In the genomic region with DNA sequence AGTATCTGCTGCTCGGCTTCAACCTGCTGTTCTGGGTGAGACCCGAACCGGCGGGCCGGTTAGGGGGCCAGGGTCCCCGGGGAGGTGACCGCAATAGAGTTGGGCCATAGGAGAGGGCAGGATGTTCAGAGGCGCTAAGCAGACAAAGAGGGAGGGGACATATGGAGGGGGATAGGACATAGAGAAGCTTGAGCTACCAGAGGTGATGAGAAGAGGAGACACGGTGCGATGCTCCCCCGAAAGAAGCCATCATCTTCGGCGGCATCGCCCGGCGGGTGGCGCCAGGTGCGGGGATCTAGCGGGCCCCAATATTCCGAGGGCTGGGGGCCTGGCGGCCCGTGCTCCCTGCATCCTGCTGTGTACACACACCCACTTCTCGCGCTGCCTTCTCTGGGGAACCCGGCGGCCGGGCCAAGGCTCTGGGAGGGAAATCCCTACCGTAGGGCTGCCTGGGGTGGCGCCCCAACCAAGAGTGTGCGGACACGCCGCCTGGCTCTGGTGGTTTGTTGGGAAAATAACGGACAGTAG, we compare ENCODE assay signal across 9 mouse cellular contexts. TPM values are rescaled to one million over a fixed set of nuclear protein-coding genes. Genes with fewer than 3 reads are reported as not detected.
DNase-seq lines count a peak whose midpoint lies in the region; ATAC-seq and TF ChIP-seq lines count a peak whose summit lies in the region.
"Had no signal": no experiment of that assay in that cellular context is flagged by ENCODE, and none has a peak within 500 bp of the region (broad histone marks: within the 10 kb centered on the region; RNA-seq: fewer than 3 reads in every experiment).

No protein-coding gene starts in this region.

- peak; percentile 54 for DNase-seq in right cerebral cortex, postnatal 4 days
- DNase-seq in right cerebral cortex, postnatal 36 days (ENCODE audit: low spot score in 2 of 2): no peak
- peak; percentile 61 for DNase-seq in brain, embryonic 14.5 days (ENCODE audit: low read depth)
- DNase-seq in forebrain, postnatal 0 days: peak; percentile 57
- no peak for DNase-seq in c-Kit-positive CD71-positive TER-119-positive erythroid progenitor cells, embryonic 14.5 days (ENCODE audit: low spot score)

- peak overlapping the region; percentile 76 for H3K4me3 ChIP-seq in forebrain, postnatal 0 days (ENCODE audit: low read depth, low read length)
- peak overlapping the region; percentile 60 for H3K4me3 ChIP-seq in intestine, postnatal 0 days (ENCODE audit: low read depth, low read length)
- H3K4me3 ChIP-seq in stomach, embryonic 14.5 days (ENCODE audit: low read depth, low read length): peak overlapping the region; percentile 58

- no peaks in the 10 kb centered on the region for H3K36me3 ChIP-seq in forebrain, postnatal 0 days (ENCODE audit: insufficient read depth)
- no peaks in the 10 kb centered on the region for H3K36me3 ChIP-seq in intestine, postnatal 0 days (ENCODE audit: control insufficient read depth, insufficient read depth)
- no peaks in the 10 kb centered on the region for H3K36me3 ChIP-seq in stomach, embryonic 14.5 days (ENCODE audit: control insufficient read depth, insufficient read depth, low read length)

- H3K9me3 ChIP-seq in forebrain, postnatal 0 days (ENCODE audit: low read length): no peaks in the 10 kb centered on the region
- no peaks in the 10 kb centered on the region for H3K9me3 ChIP-seq in intestine, postnatal 0 days (ENCODE audit: control insufficient read depth)
- H3K9me3 ChIP-seq in stomach, embryonic 14.5 days (ENCODE audit: control insufficient read depth, low read depth, low read length): no peaks in the 10 kb centered on the region

- peaks cover 8% of the 10 kb centered on the region; the same call in 1 of the 2 replicates for H3K4me1 ChIP-seq in forebrain, postnatal 0 days (ENCODE audit: insufficient read depth)
- H3K4me1 ChIP-seq in intestine, postnatal 0 days (replicated peaks; ENCODE audit: control insufficient read depth, insufficient read depth, low read length): no peaks in the 10 kb centered on the region
- peaks cover 6% of the 10 kb centered on the region; the same call in 1 of the 2 replicates for H3K4me1 ChIP-seq in stomach, embryonic 14.5 days (ENCODE audit: control insufficient read depth, insufficient read depth, low read length)

- TF ChIP-seq POLR2A in brain, embryonic 14.5 days (IDR thresholded peaks at IDR 0.05; ENCODE audit: borderline replicate concordance, extremely low read depth, insufficient read depth, insufficient read length, poor library complexity, severe bottlenecking): no peak

- no peak for TF ChIP-seq CTCF in brain, embryonic 14.5 days (IDR thresholded peaks at IDR 0.05; ENCODE audit: borderline replicate concordance, extremely low read depth, insufficient read depth, insufficient read length)
- TF ChIP-seq CTCF in forebrain, postnatal 0 days (IDR thresholded peaks at IDR 0.05; ENCODE audit: low read depth): no peak; the same call in none of the 2 replicates
- TF ChIP-seq CTCF in intestine, postnatal 0 days (IDR thresholded peaks at IDR 0.05; ENCODE audit: low read depth): peak; percentile 41; the same call in 1 of the 2 replicates

- ATAC-seq in forebrain, postnatal 0 days: peak; percentile 81
- ATAC-seq in intestine, postnatal 0 days: peak; percentile 52
- peak; percentile 38 for ATAC-seq in megakaryocyte, adult 5-6 weeks (ENCODE audit: poor library complexity, severe bottlenecking)
- peak; percentile 51 for ATAC-seq in stomach, embryonic 14.5 days (ENCODE audit: insufficient number of reproducible peaks, insufficient read depth, low FRiP score, low read depth)

- no peaks in the 10 kb centered on the region for H3K27me3 ChIP-seq in forebrain, postnatal 0 days (ENCODE audit: insufficient read depth, low read length)
- H3K27me3 ChIP-seq in intestine, postnatal 0 days (replicated peaks; ENCODE audit: control insufficient read depth, insufficient read depth, low read length): peaks cover 4% of the 10 kb centered on the region
- no peaks in the 10 kb centered on the region for H3K27me3 ChIP-seq in stomach, embryonic 14.5 days (ENCODE audit: control insufficient read depth, insufficient read depth, low read length)

- H3K9ac ChIP-seq in forebrain, postnatal 0 days: peak overlapping the region; percentile 79
- H3K9ac ChIP-seq in intestine, postnatal 0 days (ENCODE audit: low read depth, low read length): peak overlapping the region; percentile 49
- peak overlapping the region; percentile 60 for H3K9ac ChIP-seq in stomach, embryonic 14.5 days (replicated peaks; ENCODE audit: low read depth, low read length)

- H3K4me2 ChIP-seq in forebrain, postnatal 0 days (ENCODE audit: low read depth): peak overlapping the region; percentile 72
- H3K4me2 ChIP-seq in intestine, postnatal 0 days (replicated peaks; ENCODE audit: low read depth): peak overlapping the region; percentile 96
- peak overlapping the region; percentile 71 for H3K4me2 ChIP-seq in stomach, embryonic 14.5 days (replicated peaks; ENCODE audit: low read depth, low read length)

- peak overlapping the region; percentile 74 for H3K27ac ChIP-seq in forebrain, postnatal 0 days (ENCODE audit: low read depth, low read length)
- H3K27ac ChIP-seq in intestine, postnatal 0 days (ENCODE audit: low read depth, low read length): peak overlapping the region; percentile 52; the same call in 1 of the 2 replicates
- H3K27ac ChIP-seq in stomach, embryonic 14.5 days (ENCODE audit: low read length): peak overlapping the region; percentile 18; the same call in 1 of the 2 replicates

- 4% methylated on average over 33 of the region's 33 CpGs for WGBS in forebrain, postnatal 0 days
- WGBS in intestine, postnatal 0 days: under 1% methylated on average over 32 of the region's 33 CpGs
- WGBS in stomach, embryonic 14.5 days: under 1% methylated on average over 33 of the region's 33 CpGs

RNA-seq across cellular contexts. Expression of a gene that starts 0.8 kb away (rescaled TPM):
- polyA plus RNA-seq in brain, embryonic 14.5 days (2012; rRNA removed): 6.4 and 8.1 TPM in 2 replicates
- 12.7 and 14.0 TPM in 2 replicates for total RNA-seq in forebrain, postnatal 0 days (2014; rRNA removed)
- polyA plus RNA-seq in forebrain, postnatal 0 days (2015; fragmentation: Nextera tagmentation; extraction: Ambion mirVana): 7.0 and 10.1 TPM in 2 replicates
- 12.0 and 12.6 TPM in 2 replicates for polyA plus RNA-seq in intestine, postnatal 0 days (2015; fragmentation: Nextera tagmentation; extraction: Ambion mirVana)
- 4.0 and 4.7 TPM in 2 replicates for total RNA-seq in megakaryocyte, adult 5-6 weeks (2015)
- total RNA-seq in megakaryocyte, adult 5-6 weeks (2017): 2.7 and 2.8 TPM in 2 replicates
- 25.8 and 26.9 TPM in 2 replicates for polyA plus RNA-seq in stomach, embryonic 14.5 days (2014; fragmentation: Nextera tagmentation; extraction: Ambion mirVana)

RNA-seq across cellular contexts. Expression of a gene that starts 47.4 kb away (rescaled TPM):
- polyA plus RNA-seq in brain, embryonic 14.5 days (2012; rRNA removed): not detected in 2 replicates
- total RNA-seq in forebrain, postnatal 0 days (2014; rRNA removed): not detected in 2 replicates
- 0.11 and 0.14 TPM in 2 replicates for polyA plus RNA-seq in forebrain, postnatal 0 days (2015; fragmentation: Nextera tagmentation; extraction: Ambion mirVana)
- 0.08 and 0.16 TPM in 2 replicates for polyA plus RNA-seq in intestine, postnatal 0 days (2015; fragmentation: Nextera tagmentation; extraction: Ambion mirVana)
- total RNA-seq in megakaryocyte, adult 5-6 weeks (2015): not detected in 2 replicates
- not detected in 2 replicates for total RNA-seq in megakaryocyte, adult 5-6 weeks (2017)
- 0.25 and 0.62 TPM in 2 replicates for polyA plus RNA-seq in stomach, embryonic 14.5 days (2014; fragmentation: Nextera tagmentation; extraction: Ambion mirVana)
- total RNA-seq: gastrocnemius, postnatal 4 days had no signal

Comparison
In these comparisons a context has a peak if more than half of its experiments do, and no peak if none do; other contexts are left out.
1. DNase-seq: peak in right cerebral cortex, postnatal 4 days (single experiment), brain, embryonic 14.5 days (single experiment) and forebrain, postnatal 0 days (single experiment); none in right cerebral cortex, postnatal 36 days (0 of 2) and c-Kit-positive CD71-positive TER-119-positive erythroid progenitor cells, embryonic 14.5 days (single experiment).
2. H3K27ac ChIP-seq: peak in every context shown above with its lines; median percentile 74 in forebrain, postnatal 0 days; 52 in intestine, postnatal 0 days; 18 in stomach, embryonic 14.5 days.
3. Peak in every context shown above with its lines, with median percentiles within 50 percentile points of each other: ATAC-seq, H3K4me2 ChIP-seq, H3K4me3 ChIP-seq and H3K9ac ChIP-seq.